31 mouse cellular contexts compared by ENCODE assay signal in genomic region chr1:194901826-194902225, GRCm38 (mm10). TPM values are rescaled to one million over a fixed set of nuclear protein-coding genes. Genes with fewer than 3 reads are reported as not detected.
DNase-seq lines count a peak whose midpoint lies in the region; ATAC-seq and TF ChIP-seq lines count a peak whose summit lies in the region.
"Had no signal": no experiment of that assay in that cellular context is flagged by ENCODE, and none has a peak within 500 bp of the region (broad histone marks: within the 10 kb centered on the region; RNA-seq: fewer than 3 reads in every experiment).

No protein-coding gene starts in this region.

- intact Hi-C loops in heart, adult 2 months (cut with DNase I), result no loop called here
- intact Hi-C loops in heart, postnatal 25 days (cut with DNase I), result no loop called here

- WGBS in heart, adult 2 months, result 54% methylated on average over 1 of the region's 1 CpGs

- no peak overlapping the region for H3K27ac ChIP-seq in heart, adult 2 months
- no peak overlapping the region for H3K27ac ChIP-seq in MEL (ENCODE audit: control insufficient read depth, low read depth, low read length)
- H3K27ac ChIP-seq: embryonic facial prominence, embryonic 10.5 days; embryonic facial prominence, embryonic 13.5 days; forebrain, embryonic 13.5 days; heart, embryonic 10.5 days; heart, embryonic 13.5 days; hindbrain, embryonic 14.5 days; hindbrain, postnatal 0 days had no signal

- H3K4me1 ChIP-seq in heart, adult 2 months (ENCODE audit: control insufficient read depth, insufficient read depth, low read length), result no peaks in the 10 kb centered on the region
- peaks cover 8 to 12% of the 10 kb centered on the region in 2 experiments for H3K4me1 ChIP-seq in MEL (ENCODE audit: control insufficient read depth in 1 of 2, insufficient read depth in 2 of 2, low read length in 2 of 2)
- H3K4me1 ChIP-seq: embryonic facial prominence, embryonic 10.5 days; embryonic facial prominence, embryonic 13.5 days; forebrain, embryonic 13.5 days; heart, embryonic 10.5 days; heart, embryonic 13.5 days had no signal

- DNase-seq in heart, adult 2 months, result no peak
- no peak for DNase-seq in heart, postnatal 25 days (ENCODE audit: low spot score)
- no peak for DNase-seq in MEL (ENCODE audit: low read depth, low spot score)
- DNase-seq in right cerebral cortex, postnatal 4 days, result no peak
- DNase-seq in lung, postnatal 4 days, result no peak
- DNase-seq: adrenal gland, postnatal 10 days; adrenal gland, postnatal 36 days; cerebellum, adult 11 months; cerebellum, adult 2 months; cerebellum, adult 9-11 months; cerebellum, postnatal 25 days; embryo, embryonic 11 days; gastrocnemius, postnatal 10 days; gastrocnemius, postnatal 36 days; heart, adult 18-20 months; heart, postnatal 14 days; kidney, adult 18-20 months had no signal

- H3K4me3 ChIP-seq in heart, adult 2 months, result no peak overlapping the region
- no peak overlapping the region for H3K4me3 ChIP-seq in MEL (ENCODE audit: control insufficient read depth in 1 of 2, insufficient read depth in 1 of 2, low read depth in 2 of 2, low read length in 2 of 2)
- H3K4me3 ChIP-seq: embryonic facial prominence, embryonic 10.5 days; embryonic facial prominence, embryonic 13.5 days; erythroblast, embryonic 14.5 days; forebrain, embryonic 13.5 days; heart, embryonic 10.5 days; heart, embryonic 13.5 days had no signal

- no peaks in the 10 kb centered on the region for H3K9me3 ChIP-seq in MEL (replicated peaks; ENCODE audit: insufficient read depth, low read length)
- H3K9me3 ChIP-seq: embryonic facial prominence, embryonic 10.5 days; embryonic facial prominence, embryonic 13.5 days; forebrain, embryonic 13.5 days; heart, embryonic 10.5 days; heart, embryonic 13.5 days had no signal

- peak; percentile 43 for TF ChIP-seq CTCF in heart, adult 2 months (IDR thresholded peaks at IDR 0.05)
- no peak for TF ChIP-seq CTCF in MEL (IDR thresholded peaks at IDR 0.05 in 2 of 3, conservative IDR thresholded peaks at IDR 0.05 in 1 of 3; ENCODE audit: control insufficient read depth in 1 of 3, insufficient read depth in 1 of 3, low read depth in 2 of 3, low read length in 3 of 3, poor library complexity in 1 of 3, severe bottlenecking in 1 of 3)

- no peak overlapping the region for H3K9ac ChIP-seq in heart, adult 2 months (ENCODE audit: low read depth, low read length)
- H3K9ac ChIP-seq in MEL (ENCODE audit: control insufficient read depth, low read depth, low read length, poor library complexity, severe bottlenecking), result no peak overlapping the region
- H3K9ac ChIP-seq: embryonic facial prominence, embryonic 13.5 days; forebrain, embryonic 13.5 days; heart, embryonic 13.5 days; hindbrain, embryonic 14.5 days had no signal

- no peaks in the 10 kb centered on the region for H3K27me3 ChIP-seq in heart, adult 2 months (ENCODE audit: control insufficient read depth, insufficient read depth, low read length)
- no peaks in the 10 kb centered on the region; a peak in 1 of 4 replicates for H3K27me3 ChIP-seq in MEL (ENCODE audit: control insufficient read depth in 1 of 2, insufficient read depth in 2 of 2, low read length in 2 of 2)
- H3K27me3 ChIP-seq: embryonic facial prominence, embryonic 13.5 days; forebrain, embryonic 13.5 days; heart, embryonic 13.5 days; Patski had no signal

- no peaks in the 10 kb centered on the region for H3K36me3 ChIP-seq in heart, adult 2 months (ENCODE audit: control insufficient read depth, insufficient read depth, low read length)
- peaks cover 0 to 16% of the 10 kb centered on the region in 2 experiments; a peak in 2 of 4 replicates for H3K36me3 ChIP-seq in MEL (ENCODE audit: control insufficient read depth in 1 of 2, insufficient read depth in 2 of 2, low read length in 2 of 2)
- H3K36me3 ChIP-seq: embryonic facial prominence, embryonic 10.5 days; embryonic facial prominence, embryonic 13.5 days; heart, embryonic 10.5 days; heart, embryonic 13.5 days had no signal

- H3K79me2 ChIP-seq in heart, adult 2 months (replicated peaks; ENCODE audit: control insufficient read depth, insufficient read depth, low read length), result no peaks in the 10 kb centered on the region
- no peaks in the 10 kb centered on the region for H3K79me2 ChIP-seq in MEL (ENCODE audit: control insufficient read depth, insufficient read depth, low read length, poor library complexity)

- TF ChIP-seq POLR2A in heart, adult 2 months (IDR thresholded peaks at IDR 0.05; ENCODE audit: insufficient read depth, low read depth, low read length), result no peak
- TF ChIP-seq POLR2A in MEL (IDR thresholded peaks at IDR 0.05; ENCODE audit: control insufficient read depth in 1 of 2, insufficient read depth in 1 of 2, low read depth in 1 of 2, low read length in 2 of 2, poor library complexity in 1 of 2), result no peak

- no peak for TF ChIP-seq EP300 in heart, adult 2 months (IDR thresholded peaks at IDR 0.05; ENCODE audit: insufficient read depth, low read depth, low read length)
- TF ChIP-seq EP300 in MEL (IDR thresholded peaks at IDR 0.05; ENCODE audit: low read depth in 1 of 2, low read length in 2 of 2), result no peak

- peak; percentile 17 to 42; a peak in 1 of 4 replicates for ATAC-seq in hematopoietic stem cell, adult 5-6 weeks (replicated peaks in 1 of 2; ENCODE audit: insufficient read depth in 1 of 2, low FRiP score in 2 of 2, low TSS enrichment in 1 of 2, low read depth in 1 of 2, poor library complexity in 2 of 2, severe bottlenecking in 2 of 2)
- ATAC-seq: CD4-positive, CD25-positive, alpha-beta regulatory T cell, adult 4 months; forebrain, embryonic 13.5 days; forebrain, embryonic 16.5 days; hindbrain, postnatal 0 days; inflammation-experienced regulatory T-cells, adult 6 months; intestine, embryonic 16.5 days; Patski had no signal

- TF ChIP-seq RAD21 in MEL (IDR thresholded peaks at IDR 0.05; ENCODE audit: low read depth, low read length), result no peak

TF ChIP-seq in MEL, 35 proteins besides CTCF, POLR2A, EP300 and RAD21:
- TF ChIP-seq BHLHE40 (IDR thresholded peaks at IDR 0.05; ENCODE audit: borderline replicate concordance, low read depth, low read length), result no peak
- no peak for TF ChIP-seq SIN3A (IDR thresholded peaks at IDR 0.05; ENCODE audit: low read length)
- 0 out of 2 replicates have a peak, but pooled peaks have one; percentile 8 for TF ChIP-seq GATA1 (IDR thresholded peaks at IDR 0.05; ENCODE audit: low read depth, low read length)
- 0 out of 2 replicates have a peak, but pooled peaks have one; percentile 6 for TF ChIP-seq ZC3H11A (IDR thresholded peaks at IDR 0.05; ENCODE audit: low read depth, low read length)
- no peak for TF ChIP-seq KAT2A (conservative IDR thresholded peaks at IDR 0.05; ENCODE audit: low read depth, low read length)
- TF ChIP-seq UBTF (IDR thresholded peaks at IDR 0.05; ENCODE audit: borderline replicate concordance, insufficient read depth, low read depth, low read length), result no peak
- no peak for TF ChIP-seq ZNF384 (IDR thresholded peaks at IDR 0.05; ENCODE audit: low read depth, low read length)
TF ChIP-seq in MEL: peak in this region for 2.

RNA-seq across cellular contexts. Expression of gene Cd34, which starts 36.8 kb away (rescaled TPM):
- total RNA-seq in heart, adult 2 months (2021), result 10 to 100 TPM; 73.6 to 92.6 TPM
- 86.5 and 172 TPM in 2 replicates for polyA plus RNA-seq in heart, adult 2 months (2012; rRNA removed)
- 100 to 1,000 TPM in 1 of 2 experiments, 10 to 100 TPM in 1; 97.4 to 128 TPM for total RNA-seq in heart, postnatal 25 days (2021)
- total RNA-seq in MEL (2012; rRNA removed), result 0.10 TPM in 1 of 2 replicates, not detected in the other
- under 1 TPM in 1 of 2 experiments, not detected in 1; 0.14 TPM for polyA plus RNA-seq in MEL (2012; ENCODE audit: insufficient read depth in 1 of 2, insufficient read length in 2 of 2, low read depth in 1 of 2, low replicate concordance in 2 of 2, missing spikeins in 1 of 2)
- total RNA-seq in hematopoietic stem cell, adult 5-6 weeks (2017), result 809 and 896 TPM in 2 replicates

Comparison
In these comparisons a context has a peak if more than half of its experiments do, and no peak if none do; other contexts are left out.
1. RNA of gene Cd34, which starts 36.8 kb away (total RNA-seq): 809 to 896 TPM in hematopoietic stem cell, adult 5-6 weeks, 97.4 to 128 TPM in heart, postnatal 25 days and 73.6 to 92.6 TPM in heart, adult 2 months; 0.10 TPM in MEL; every median in the first group is over 10 times any median in the second.